ENCODE assay signal across 8 mouse cellular contexts in the genomic region with DNA sequence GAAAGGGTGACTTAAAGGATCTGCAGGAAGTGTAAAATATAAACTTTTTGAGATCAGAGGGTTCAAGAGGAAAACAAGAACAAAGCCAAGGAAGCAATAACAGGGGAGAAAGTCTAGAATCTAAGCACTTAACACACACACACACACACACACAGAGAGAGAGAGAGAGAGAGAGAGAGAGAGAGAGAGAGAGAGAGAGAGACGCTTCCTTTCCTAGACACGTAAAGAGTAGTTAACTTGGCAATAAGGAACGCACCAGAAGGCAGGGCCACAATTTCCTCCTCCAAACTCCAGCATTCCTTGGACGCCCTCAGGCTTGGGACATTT. TPM values are rescaled to one million over a fixed set of nuclear protein-coding genes. Genes with fewer than 3 reads are reported as not detected.
DNase-seq lines count a peak whose midpoint lies in the region; ATAC-seq and TF ChIP-seq lines count a peak whose summit lies in the region.

No protein-coding gene starts in this region.

- no peaks in the 10 kb centered on the region for H3K27me3 ChIP-seq in lung, embryonic 14.5 days (ENCODE audit: insufficient read depth, low read length)
- H3K27me3 ChIP-seq in embryonic facial prominence, embryonic 13.5 days, result no peaks in the 10 kb centered on the region

- no peak for TF ChIP-seq CTCF in lung, embryonic 14.5 days (IDR thresholded peaks at IDR 0.05; ENCODE audit: low read depth)
- no peak for TF ChIP-seq CTCF in olfactory bulb, adult 2 months (IDR thresholded peaks at IDR 0.05; ENCODE audit: insufficient read depth, low read depth, low read length)

- H3K27ac ChIP-seq in lung, embryonic 14.5 days (ENCODE audit: low read depth), result peak overlapping the region; percentile 96
- peak overlapping the region; percentile 91 for H3K27ac ChIP-seq in embryonic facial prominence, embryonic 13.5 days
- H3K27ac ChIP-seq in olfactory bulb, adult 2 months (ENCODE audit: insufficient read depth, low read depth, low read length), result peak overlapping the region; percentile 38; the same call in 1 of the 2 replicates

- WGBS in lung, embryonic 14.5 days, result 2% methylated on average over 4 of the region's 4 CpGs
- 1% methylated on average over 4 of the region's 4 CpGs for WGBS in embryonic facial prominence, embryonic 13.5 days
- WGBS in large intestine, adult 2 months, result 0% methylated on average over 4 of the region's 4 CpGs
- WGBS in olfactory bulb, adult 2 months, result 0% methylated on average over 4 of the region's 4 CpGs

- H3K4me1 ChIP-seq in lung, embryonic 14.5 days (ENCODE audit: insufficient read depth), result peaks cover 10% of the 10 kb centered on the region; the same call in 1 of the 2 replicates
- peaks cover 22% of the 10 kb centered on the region for H3K4me1 ChIP-seq in embryonic facial prominence, embryonic 13.5 days
- H3K4me1 ChIP-seq in olfactory bulb, adult 2 months (ENCODE audit: control insufficient read depth, insufficient read depth, low read length), result no peaks in the 10 kb centered on the region; the same call in 1 of the 2 replicates

- H3K9ac ChIP-seq in lung, embryonic 14.5 days, result peak overlapping the region; percentile 82
- H3K9ac ChIP-seq in embryonic facial prominence, embryonic 13.5 days, result peak overlapping the region; percentile 88

- H3K36me3 ChIP-seq in lung, embryonic 14.5 days (ENCODE audit: insufficient read depth), result no peaks in the 10 kb centered on the region
- no peaks in the 10 kb centered on the region for H3K36me3 ChIP-seq in embryonic facial prominence, embryonic 13.5 days

- H3K4me2 ChIP-seq in lung, embryonic 14.5 days, result peak overlapping the region; percentile 66
- H3K4me2 ChIP-seq in embryonic facial prominence, embryonic 13.5 days, result peak overlapping the region; percentile 86

- H3K4me3 ChIP-seq in lung, embryonic 14.5 days (ENCODE audit: low read depth, low read length), result peak overlapping the region; percentile 67
- H3K4me3 ChIP-seq in embryonic facial prominence, embryonic 13.5 days, result peak overlapping the region; percentile 92
- peak overlapping the region; percentile 76 for H3K4me3 ChIP-seq in olfactory bulb, adult 2 months (ENCODE audit: insufficient read depth, low read depth, low read length)

- H3K9me3 ChIP-seq in lung, embryonic 14.5 days (ENCODE audit: low read depth, low read length), result no peaks in the 10 kb centered on the region
- no peaks in the 10 kb centered on the region for H3K9me3 ChIP-seq in embryonic facial prominence, embryonic 13.5 days

- no peak for DNase-seq in lung, embryonic 14.5 days
- no peak for DNase-seq in lung, postnatal 36 days
- peak; percentile 38 for DNase-seq in large intestine, adult 2 months (ENCODE audit: low read depth, low spot score)
- DNase-seq in layer of hippocampus, adult 8-10 months (ENCODE audit: low spot score in 2 of 2), result no peak
- no peak for DNase-seq in urinary bladder, postnatal 14 days (ENCODE audit: low spot score)
- no peak for DNase-seq in spleen, postnatal 4 days (ENCODE audit: low spot score in 2 of 2)

- ATAC-seq in lung, embryonic 14.5 days (ENCODE audit: insufficient read depth), result no peak
- no peak for ATAC-seq in embryonic facial prominence, embryonic 13.5 days (ENCODE audit: insufficient number of reproducible peaks, insufficient read depth, low FRiP score, low TSS enrichment, low read depth)

- TF ChIP-seq POLR2A in olfactory bulb, adult 2 months (IDR thresholded peaks at IDR 0.05; ENCODE audit: insufficient read depth, low read depth, low read length), result no peak

RNA-seq across cellular contexts. Expression of gene Arfip1, which starts 0.8 kb away (rescaled TPM):
- polyA plus RNA-seq in lung, embryonic 14.5 days (2014; fragmentation: Nextera tagmentation; extraction: Ambion mirVana), result 58.2 and 58.5 TPM in 2 replicates
- 42.5 and 47.1 TPM in 2 replicates for polyA plus RNA-seq in embryonic facial prominence, embryonic 13.5 days (2015; fragmentation: Nextera tagmentation; extraction: Ambion mirVana)
- 12.0 and 18.1 TPM in 2 replicates for polyA plus RNA-seq in large intestine, adult 2 months (2012; rRNA removed)
- not detected in 2 replicates for polyA plus RNA-seq in olfactory bulb, adult 2 months (2012; ENCODE audit: insufficient read depth, insufficient read length, low replicate concordance, missing spikeins)
- 10 to 100 TPM; 20.4 to 23.8 (median 20.6) TPM for total RNA-seq in layer of hippocampus, adult 8-10 months (2022)

RNA-seq across cellular contexts. Expression of gene Tigd4, which starts 11.7 kb away (rescaled TPM):
- polyA plus RNA-seq in lung, embryonic 14.5 days (2014; fragmentation: Nextera tagmentation; extraction: Ambion mirVana), result 0.05 and 0.07 TPM in 2 replicates
- 0.10 and 0.27 TPM in 2 replicates for polyA plus RNA-seq in embryonic facial prominence, embryonic 13.5 days (2015; fragmentation: Nextera tagmentation; extraction: Ambion mirVana)
- polyA plus RNA-seq in large intestine, adult 2 months (2012; rRNA removed), result 0.07 TPM in 1 of 2 replicates, not detected in the other
- not detected in 2 replicates for polyA plus RNA-seq in olfactory bulb, adult 2 months (2012; ENCODE audit: insufficient read depth, insufficient read length, low replicate concordance, missing spikeins)
- not detected for total RNA-seq in layer of hippocampus, adult 8-10 months (2022)

Comparison
In these comparisons a context has a peak if more than half of its experiments do, and no peak if none do; other contexts are left out.
1. H3K27ac ChIP-seq: peak in every context shown above with its lines; median percentile 96 in lung, embryonic 14.5 days; 91 in embryonic facial prominence, embryonic 13.5 days; 38 in olfactory bulb, adult 2 months.
2. RNA of gene Arfip1, which starts 0.8 kb away (polyA plus RNA-seq): 58.2 to 58.5 TPM in lung, embryonic 14.5 days, 42.5 to 47.1 TPM in embryonic facial prominence, embryonic 13.5 days and 12.0 to 18.1 TPM in large intestine, adult 2 months; not detected in olfactory bulb, adult 2 months; every median in the first group is over 10 times any median in the second.
3. Peak in every context shown above with its lines, with median percentiles within 50 percentile points of each other: H3K4me3 ChIP-seq.